Mouse (Mus musculus) frontal cortex, postnatal 10 days (tissue): ENCODE results near the gene Rpl26.

Experiments
- DNase-seq, 2 experiments: peaks; one replicate each; pipeline ENCODE4 v3.0.0; 2022; ENCODE audit warnings: low spot score in 2 of 2, mixed read lengths in 1 of 2

Rpl26 gene

DNA sequence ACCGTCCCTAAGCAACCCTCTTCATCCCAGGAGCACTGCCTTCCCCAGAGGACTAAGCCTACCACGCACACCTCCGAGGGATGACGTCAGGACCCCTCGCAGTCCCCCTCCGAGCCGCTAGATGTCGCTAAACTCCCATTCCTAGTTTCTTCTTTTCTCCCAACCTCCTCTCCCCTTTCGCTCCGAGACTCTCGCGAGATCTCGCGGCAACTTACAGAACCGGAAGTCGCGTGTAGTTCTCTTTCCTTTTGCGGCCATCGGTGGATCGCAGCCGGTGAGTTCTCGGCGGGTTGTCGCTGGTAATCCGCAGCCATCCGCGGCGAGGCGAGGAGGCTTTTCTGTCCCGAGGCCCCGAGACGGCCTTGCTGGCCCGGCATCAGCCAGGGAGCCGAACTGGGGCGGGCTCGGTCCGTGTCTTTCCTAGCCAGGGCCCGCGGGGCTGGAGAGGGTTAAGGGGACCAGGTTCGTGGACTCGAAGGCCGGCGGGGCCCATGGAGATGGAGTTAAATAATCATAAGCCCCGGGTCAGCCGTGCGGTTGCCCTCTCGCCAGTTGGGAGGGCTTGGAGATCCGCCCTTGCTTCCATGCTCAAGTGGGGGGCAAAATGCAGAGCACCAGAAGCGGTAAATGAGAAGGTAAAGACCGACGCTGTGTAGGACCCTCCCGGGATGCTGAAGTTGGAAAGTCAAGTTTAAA lies at the start of gene Rpl26:
Gene Rpl26 (plus strand): TSS at position 233 of the 696 bp plus-strand sequence.
- DNase-seq: peak; percentile 95 to 98

DNA sequence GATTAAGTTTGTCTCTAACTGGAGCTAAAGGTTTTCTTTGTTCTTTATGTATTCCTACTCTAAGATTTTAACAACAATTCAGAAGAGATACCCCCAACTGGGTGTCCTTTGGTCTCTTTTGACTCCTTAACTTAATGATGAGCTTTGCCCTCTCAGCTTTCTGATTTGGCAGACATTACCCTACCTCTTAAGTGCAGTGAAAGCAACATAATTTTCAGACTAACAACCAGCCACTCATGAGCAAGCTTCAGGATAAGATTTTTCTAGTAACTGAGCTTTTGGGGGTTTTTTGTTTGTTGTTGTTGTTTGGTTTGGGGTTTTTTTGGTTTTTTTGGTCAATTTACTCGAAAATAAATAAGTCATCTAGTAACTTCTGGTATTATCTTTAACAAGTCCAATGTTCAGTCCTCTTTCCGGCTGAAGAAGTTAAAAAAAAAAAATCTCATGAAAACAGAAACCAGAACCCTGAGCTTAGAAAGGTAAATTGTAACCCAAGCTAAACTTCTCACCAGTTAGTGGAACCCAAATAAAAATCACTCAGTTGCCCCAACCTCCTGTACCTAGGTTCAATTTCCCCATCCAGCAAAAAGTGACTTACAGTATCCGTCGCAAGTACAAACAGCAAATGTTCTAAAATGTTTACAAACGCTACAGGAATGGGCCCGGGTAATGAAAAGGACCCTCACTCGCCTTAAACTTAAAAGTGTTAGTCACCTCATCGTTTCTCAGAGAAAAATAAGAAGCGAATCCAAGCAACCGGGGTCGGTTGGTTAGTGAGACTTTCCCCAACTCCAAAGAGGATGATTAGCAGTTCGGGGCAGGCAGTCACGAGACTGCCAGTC lies 49.5 kb upstream of the Rpl26 start:
- DNase-seq: no peak

DNA sequence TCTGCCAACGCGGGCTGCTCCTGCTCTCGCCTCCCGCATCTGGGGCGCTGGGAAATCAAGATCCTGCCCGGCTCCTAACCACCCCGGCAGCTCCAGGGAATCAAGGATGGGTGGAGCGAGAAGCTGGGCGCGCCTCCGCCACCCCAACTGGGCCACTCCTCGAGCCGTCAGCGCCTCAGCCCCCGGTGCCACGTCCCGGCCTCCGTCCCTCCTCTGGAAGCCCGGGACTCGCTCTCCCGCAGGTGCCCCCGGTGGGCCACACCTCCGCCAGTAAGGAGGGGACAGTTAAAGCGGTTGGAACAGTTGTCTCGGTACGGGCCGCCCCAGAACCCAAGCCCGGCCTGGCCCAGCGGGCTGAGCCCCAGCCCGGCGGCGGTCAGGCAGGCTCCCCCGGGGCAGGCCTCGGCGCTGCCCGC lies 48.9 kb upstream of the Rpl26 start:
- DNase-seq: peak; percentile 42 to 63

DNA sequence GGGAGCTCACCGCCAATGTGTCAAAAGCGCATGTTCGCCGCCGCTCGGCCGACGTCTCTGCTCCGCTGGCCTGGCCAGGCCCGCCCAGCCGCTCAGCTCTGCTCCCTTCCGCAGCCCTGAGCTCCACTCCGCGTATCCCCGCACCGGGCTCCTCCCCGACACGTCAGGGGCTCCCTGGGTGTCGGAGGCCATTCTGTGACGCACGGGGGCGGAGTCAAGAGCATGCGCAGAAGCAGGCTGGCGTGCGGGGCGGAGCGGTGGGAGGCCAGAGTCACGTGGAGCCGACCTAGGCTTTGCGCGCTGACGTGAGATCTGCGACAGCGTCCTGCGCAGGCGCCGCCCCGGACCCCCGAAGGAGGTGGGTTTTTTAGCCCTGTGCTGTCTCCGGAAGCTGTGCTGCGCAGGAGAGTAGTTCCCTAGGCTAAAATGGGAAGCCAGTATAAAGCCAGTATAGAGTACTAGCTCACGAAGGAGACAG lies 48.4 kb upstream of the Rpl26 start:
- peak; percentile 99 to 100 for DNase-seq

DNA sequence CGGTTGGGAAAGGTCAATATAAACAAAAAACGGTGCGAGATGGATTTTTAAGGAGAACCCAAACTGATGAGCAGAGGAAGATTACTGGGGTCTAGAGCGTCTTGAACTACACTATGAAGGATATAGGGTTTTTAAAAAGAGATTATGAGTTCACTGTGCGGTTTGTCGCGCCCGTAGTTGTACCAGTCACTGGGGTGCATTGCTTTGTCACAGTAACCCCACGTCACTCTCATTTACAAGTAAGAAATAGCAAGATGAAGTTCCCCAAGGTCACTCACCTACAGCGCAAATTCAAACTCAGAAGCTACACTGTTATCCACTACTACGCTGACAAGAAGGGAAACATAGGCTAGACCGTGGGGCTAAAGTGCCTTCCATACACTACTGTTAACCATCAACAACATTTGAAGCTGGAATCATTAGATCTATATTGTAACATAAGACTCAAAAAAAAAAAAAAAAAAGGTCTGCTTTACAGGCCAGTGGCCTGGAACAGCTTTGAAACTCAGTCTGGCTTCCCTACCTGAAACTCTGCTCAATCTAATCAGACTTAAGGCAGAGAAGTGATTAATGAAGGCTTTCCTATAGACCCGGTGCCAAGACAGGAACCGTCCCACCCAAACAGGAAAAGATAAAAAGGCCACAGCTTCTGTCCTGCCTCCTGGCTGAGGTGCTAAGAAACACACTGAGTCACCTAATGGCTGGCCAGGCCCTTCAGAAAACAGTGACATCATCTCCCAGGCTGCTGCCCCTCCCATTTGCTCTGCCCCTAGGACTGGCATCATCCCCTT lies 47.6 kb upstream of the Rpl26 start:
- DNase-seq: no peak

DNA sequence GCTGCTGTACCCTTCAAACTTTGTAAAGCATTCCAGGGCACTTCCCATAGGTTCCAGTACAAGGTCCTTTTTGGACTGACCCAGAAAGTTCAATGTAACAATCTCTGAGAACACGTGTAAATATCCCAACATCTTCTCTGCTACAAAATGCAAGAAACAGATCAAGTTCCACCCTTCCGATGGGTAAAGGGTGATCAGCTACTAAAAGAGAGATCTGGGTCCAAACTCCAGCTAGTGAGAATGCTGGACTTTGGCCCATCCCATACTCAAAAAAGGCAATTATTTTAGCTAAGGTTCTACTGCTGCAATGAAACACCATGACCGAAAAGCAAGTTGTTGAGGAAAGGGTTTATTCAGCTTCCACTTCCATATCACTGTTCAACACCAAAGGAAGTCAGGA lies 46.8 kb upstream of the Rpl26 start:
- no peak for DNase-seq

DNA sequence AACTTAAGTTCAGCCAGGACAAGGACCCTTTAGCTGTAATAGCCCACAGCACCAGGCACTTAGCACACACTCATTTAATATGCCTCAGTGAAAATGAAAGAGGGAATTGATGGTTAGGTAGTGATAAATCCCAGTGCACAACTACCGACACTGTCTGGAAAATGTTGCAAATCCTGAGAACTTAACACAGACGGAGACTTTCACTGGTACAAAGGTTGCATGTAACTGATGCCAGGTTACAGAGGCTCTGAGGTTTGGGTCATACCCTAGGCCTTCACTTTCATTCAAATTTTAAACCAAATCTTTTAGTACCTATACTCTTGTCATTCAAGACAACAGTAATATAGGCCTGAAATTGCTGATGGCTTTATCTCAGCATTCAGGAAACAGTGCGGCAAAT lies 44.1 kb upstream of the Rpl26 start:
- no peak for DNase-seq

DNA sequence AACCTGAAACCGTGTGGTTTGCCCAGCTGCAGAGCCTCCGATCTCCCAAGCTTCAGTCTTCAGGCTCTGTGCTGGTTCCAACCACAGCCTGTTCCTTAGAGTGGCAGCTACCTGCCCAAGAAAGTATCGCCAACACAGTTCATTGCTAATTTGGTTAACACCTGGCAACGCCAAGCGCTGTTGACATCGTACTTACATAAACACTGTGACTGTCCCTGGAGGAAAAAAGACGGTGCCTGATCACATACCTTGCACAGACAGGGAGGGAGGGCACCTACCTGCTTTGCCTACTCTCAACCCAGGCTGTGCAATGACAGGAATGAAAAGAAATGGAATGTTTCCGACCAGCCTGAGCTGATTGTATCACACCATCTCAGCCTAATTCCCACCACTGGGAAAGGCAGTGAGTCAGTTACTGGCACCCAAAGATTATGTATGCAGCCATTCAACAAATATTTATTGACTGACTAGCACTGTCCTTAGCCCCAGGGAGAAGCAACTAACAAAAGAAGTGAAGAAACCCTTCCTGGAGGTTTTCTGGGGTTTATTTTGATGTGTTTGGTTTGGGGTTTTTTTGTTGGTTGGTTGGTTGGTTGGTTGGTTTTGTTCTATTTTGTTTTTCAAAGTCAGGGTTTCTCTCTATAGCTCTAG lies 41.3 kb upstream of the Rpl26 start:
- no peak for DNase-seq

DNA sequence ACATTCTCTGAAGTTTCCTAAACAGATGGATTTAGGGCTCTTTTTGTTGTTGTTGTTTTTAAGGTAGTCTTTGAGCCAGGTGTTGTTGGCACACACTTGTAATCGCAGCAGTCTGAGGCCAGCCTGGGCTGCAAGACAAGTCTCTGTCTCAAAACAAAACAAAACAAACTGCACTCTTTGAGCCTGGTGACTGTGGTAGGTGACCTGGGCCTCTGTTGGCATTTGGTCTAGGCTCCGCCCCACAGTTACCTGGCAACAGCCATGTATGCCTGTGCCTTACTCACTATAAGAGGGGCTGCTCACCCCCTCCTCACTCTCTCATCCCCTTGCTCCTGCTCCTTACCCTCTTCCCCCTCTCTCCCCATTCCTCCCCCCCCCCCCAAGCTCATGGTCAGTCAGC lies 39.1 kb upstream of the Rpl26 start:
- no peak for DNase-seq

DNA sequence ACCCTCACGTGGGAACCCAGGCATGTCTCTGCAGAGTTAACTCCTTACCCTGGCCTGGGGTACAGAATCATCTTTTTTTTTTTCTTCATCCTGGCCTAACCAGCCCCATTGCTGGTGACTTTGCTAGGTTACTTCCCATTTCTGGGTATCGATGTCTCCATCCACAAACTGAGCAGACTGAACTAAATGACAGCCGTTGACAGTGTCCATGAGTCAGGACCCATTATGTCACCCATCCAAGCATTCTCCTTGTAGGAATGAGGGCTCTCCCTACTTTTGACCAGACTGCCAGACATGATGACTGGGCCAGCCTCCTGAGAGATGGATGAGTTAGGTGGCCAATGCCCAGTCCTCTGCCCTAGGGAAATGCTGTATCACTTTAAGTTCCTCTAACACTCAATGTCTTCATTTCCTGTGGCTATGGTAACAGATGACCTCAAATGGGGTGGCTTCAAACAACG lies 37.7 kb upstream of the Rpl26 start:
- no peak for DNase-seq

DNA sequence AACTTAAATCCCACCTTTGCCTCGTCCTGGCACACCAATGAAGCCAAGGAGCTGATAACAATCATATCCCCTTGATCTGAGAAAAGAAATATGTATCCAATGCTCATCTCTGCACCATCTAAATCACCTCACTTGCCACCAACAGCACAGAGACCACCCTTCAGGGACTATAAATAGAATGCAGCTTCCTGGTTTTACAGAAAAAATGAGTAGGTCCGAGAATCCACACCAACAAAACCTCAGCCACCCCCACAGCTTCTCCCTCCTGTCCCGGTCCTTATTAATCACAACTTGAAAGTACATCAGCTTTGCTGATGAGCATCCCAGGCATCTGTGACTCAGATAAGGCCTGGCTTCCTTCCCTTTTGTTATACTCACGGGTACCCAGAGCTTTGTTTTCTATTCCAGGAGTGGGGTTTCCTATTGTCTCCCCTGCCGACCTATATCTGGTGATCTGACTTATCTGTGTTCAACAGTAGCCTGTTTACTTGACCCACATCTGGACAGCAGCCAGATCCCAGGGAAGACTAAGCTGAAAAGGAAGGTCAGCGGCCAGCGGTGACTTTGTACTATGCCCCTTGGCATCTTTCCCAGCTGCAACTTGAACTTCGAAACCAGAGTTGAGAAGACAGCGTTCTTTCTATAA lies 36.7 kb upstream of the Rpl26 start:
- DNase-seq: peak in 1 of 2 experiments; percentile 23

DNA sequence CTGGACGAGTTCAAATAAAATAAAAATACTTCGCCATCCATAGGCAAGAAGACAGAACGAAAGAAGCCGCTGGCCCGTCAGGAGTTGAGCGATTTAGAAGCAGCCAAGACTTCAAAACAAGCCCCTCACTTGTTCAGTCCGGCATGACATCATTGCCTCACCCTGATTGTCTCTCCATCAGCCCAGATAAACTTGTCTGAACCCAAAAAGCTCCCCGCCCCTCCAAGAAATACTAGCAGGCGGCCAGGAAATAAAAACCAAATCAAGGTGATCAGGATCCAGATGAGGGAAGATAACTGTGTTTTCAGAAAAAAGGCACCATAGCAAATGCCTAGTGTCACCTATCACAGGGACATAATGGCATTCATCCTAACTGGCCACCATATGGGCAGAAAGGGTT lies 30.1 kb upstream of the Rpl26 start:
- no peak for DNase-seq

DNA sequence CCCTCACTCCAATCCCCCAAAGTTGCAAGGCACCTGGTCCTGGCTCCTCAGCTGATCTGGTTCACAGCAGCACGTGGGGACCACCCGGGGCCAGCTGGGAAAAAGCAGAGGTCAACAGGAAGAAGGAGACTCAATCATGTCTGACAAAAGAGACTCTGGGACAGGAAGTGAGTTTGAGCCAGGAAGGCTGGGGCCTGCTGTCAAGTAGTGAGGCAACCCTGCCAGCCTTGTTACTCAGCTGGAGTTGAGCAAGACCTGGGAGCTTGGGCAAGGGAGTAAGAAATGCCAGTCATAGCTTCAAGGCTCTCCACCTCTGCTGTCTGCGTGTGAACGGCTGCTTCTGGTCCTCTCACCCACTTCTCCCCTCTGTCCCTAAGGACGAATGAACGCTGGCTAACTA lies 29.6 kb upstream of the Rpl26 start, which contains the start of gene Ndel1:
Gene Ndel1 (minus strand): TSS at position 111 of the 400 bp plus-strand sequence.
- DNase-seq: no peak

DNA sequence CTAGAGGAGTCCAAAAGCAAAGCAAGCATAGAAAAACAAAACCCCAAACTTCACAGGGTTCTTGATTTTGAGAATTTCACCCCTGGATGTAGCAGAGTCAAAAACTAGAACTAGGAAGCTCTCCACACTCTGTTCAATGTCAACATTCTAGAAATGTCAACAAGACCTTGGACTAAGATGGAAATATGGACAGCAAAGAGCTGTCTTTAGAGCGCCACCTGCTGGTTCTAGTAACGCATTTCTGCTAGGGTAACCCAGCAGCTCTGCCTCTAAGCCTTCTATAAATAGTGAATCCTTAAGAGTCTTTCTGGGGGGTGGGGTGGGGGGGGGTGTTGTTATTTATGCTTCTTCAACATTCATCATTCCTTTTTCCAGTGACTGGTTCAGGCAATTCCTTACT lies 26.5 kb upstream of the Rpl26 start:
- DNase-seq: no peak

DNA sequence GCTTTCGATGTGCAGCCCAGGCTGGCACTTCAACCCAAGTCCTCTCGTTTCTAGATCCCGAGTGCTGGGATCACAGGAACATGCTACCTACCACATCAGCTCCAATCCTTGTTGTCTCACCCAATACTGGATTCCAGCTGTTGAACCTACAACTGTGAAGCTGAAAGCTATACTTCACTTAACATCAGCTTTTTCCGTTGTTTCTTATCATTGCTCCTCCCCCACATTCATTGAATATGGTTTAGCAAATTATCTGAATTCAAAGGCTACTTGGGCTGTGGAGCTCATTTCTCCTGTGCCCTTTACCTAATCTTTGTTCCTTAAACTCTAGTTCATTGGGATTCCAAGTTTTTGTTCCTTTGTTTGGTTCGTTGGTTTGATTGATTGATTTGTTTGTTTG lies 22.6 kb upstream of the Rpl26 start:
- no peak for DNase-seq

DNA sequence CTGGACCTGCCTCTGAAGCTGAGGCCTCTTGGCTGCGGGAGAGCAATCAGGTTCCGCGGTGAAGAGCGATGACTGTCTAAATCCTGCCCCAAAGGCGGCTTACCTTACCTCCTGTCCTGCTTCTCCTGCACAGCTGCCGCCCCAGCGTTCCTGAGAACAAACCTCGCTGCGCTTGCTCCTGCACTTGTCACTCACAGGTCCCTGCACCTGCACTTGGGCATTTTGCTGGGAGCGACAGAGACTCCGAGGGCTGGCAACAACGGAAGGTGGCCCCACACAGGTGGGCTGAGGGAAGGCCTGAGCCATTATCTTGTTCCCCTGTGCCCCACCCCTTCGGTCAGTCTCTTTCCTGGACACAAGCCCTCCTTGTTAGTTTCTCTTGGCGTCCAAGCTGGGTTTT lies 19.3 kb upstream of the Rpl26 start:
- no peak for DNase-seq

DNA sequence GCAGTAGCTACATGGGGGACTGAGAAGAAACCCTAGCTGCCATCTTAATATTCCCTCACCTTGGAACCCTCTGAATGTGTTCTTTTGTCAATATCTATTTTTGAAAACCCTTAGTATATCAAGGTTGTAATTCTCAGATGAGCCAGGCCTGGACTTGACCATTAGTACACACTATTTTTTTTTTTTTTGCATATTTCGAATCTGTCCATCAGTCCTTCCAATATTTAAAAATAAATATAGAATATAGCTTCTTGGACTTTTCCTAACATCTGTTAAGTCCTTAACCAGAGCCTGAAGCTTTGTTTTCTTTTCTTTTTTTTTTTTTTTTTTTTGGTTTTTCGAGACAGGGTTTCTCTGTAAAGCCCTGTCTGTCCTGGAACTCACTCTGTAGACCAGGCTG lies 17.5 kb upstream of the Rpl26 start:
- DNase-seq: no peak

DNA sequence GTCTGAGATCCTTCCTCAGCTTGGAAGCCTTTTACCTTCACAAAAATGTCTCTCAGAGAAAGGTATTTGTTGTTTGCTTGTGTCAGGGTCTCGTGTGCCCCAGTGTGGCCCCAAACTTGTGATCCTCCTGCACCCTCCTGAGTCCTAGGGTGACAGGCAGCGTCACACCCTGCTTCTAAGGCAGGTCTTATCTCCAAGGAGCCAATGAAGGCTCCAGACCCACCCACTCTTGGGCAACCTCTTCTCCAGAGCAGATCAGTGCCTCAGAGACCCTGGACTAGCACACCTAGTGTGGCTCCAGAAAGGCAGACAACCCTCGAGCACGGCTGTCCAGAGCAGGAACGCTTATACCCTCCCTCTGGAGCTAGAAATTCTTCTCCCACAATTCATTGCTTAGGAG lies 17.0 kb upstream of the Rpl26 start:
- no peak for DNase-seq

DNA sequence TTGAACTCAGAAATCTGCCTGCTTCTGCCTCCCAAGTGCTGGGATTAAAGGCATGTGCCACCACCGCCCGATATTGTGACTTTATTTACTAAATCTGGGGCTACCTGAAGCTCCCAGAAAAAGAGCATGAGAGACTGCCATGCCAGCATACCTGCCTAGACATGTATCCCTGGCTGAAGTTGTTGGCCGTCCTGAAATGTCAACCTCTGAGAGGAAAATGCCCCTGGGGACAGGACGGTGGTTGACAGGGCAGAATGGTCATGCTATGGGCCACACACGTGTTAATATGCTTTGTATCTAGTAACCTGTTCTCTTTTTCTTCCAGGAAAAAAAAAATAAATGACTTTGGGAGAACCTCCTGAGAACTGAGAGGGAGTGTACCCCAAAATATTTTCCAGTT lies 15.3 kb upstream of the Rpl26 start:
- no peak for DNase-seq

DNA sequence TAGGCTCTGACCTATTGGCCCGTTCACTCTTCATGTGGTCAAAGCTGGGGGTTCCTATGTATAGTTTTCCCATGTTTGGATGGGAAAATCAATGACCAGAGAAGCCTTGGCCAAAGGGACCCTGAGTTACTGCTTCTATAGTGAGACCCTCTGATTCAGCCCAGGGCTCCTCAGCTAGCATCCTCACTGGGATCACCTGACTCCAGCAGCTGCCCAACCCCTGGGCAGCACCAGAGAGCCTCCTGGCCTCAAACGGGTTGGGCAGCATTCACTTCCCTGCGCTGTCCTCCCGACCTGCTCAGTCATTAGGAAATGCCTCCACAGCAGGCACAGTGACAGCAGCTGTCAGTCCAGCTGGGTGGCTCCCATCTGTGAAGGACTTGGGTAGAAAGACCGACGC lies 13.1 kb upstream of the Rpl26 start, which contains the start of gene Rnf222:
Gene Rnf222 (plus strand): TSS at position 301 of the 400 bp plus-strand sequence.
- DNase-seq: no peak

DNA sequence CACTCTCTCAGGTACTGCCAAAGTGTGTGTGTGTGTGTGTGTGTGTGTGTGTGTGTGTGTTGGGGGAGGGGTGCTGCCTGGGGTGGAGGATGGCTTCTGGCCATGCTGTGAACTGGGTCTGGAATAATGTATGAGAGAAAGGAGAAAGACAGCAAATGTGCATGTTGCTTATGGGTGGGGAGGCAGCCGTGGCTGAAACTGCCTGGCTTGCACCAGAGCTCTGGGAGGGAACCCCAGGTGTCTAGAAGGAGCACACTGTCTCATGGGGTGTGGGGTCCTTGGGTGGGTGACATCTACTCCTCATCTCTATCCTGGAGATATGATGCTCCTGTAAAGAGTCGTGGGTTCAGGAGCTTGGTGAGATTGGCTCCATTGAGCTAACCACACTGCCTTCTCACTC lies 12.7 kb upstream of the Rpl26 start:
- no peak for DNase-seq
